Mouse (Mus musculus) ES-E14 (cell line): ENCODE measurements at regions not wholly inside any gene's neighbourhood (a gene's known extent, or its start where the extent isn't known, plus 50 kb on each side); places are given as distances from the start of the nearest gene placed in this dataset.
A peak's percentile ranks its signal among the peaks of the same experiment; 100 is the strongest.

Experiments
- DNase-seq: peaks from one replicate; pipeline ENCODE4 v3.0.0-alpha.2; 2013; ENCODE audit warnings: low read depth, low spot score
- H3K27ac ChIP-seq: 2 replicates; pipeline ENCODE4 v1.5.1; 2012; ENCODE audit warnings: low read depth, mild to moderate bottlenecking, low read length, moderate library complexity, mixed read lengths; ENCODE audit not compliant: poor library complexity, insufficient read depth, severe bottlenecking
- H3K36me3 ChIP-seq: 2 replicates; pipeline ENCODE4 v1.6.1; 2012; ENCODE audit warnings: mild to moderate bottlenecking, low read length, moderate library complexity, mixed read lengths; ENCODE audit not compliant: control insufficient read depth, poor library complexity, insufficient read depth, severe bottlenecking
- H3K4me1 ChIP-seq, 2 experiments: fragments of 150-350 bp in 1 of 2; sonication (generic) in 1 of 2; 2 replicates each; pipeline ENCODE4 v1.6.1; 2012; ENCODE audit warnings: low read length in 2 of 2, mild to moderate bottlenecking in 1 of 2, mixed read lengths in 1 of 2; ENCODE audit not compliant: control insufficient read depth in 2 of 2, insufficient read depth in 2 of 2, poor library complexity in 1 of 2
- H3K4me3 ChIP-seq, 2 experiments: fragments of 150-350 bp in 1 of 2; sonication (generic) in 1 of 2; 2 replicates each; pipeline ENCODE4 v1.5.1; 2012; ENCODE audit warnings: low read length in 2 of 2, low read depth in 1 of 2, mild to moderate bottlenecking in 1 of 2, mixed read lengths in 1 of 2; ENCODE audit not compliant: insufficient read depth in 1 of 2, poor library complexity in 1 of 2, severe bottlenecking in 1 of 2
- H3K9ac ChIP-seq: 2 replicates; pipeline ENCODE4 v1.6.1; 2012; ENCODE audit warnings: low read depth, mild to moderate bottlenecking, low read length, mixed read lengths; ENCODE audit not compliant: poor library complexity, insufficient read depth, severe bottlenecking
- H3K9me3 ChIP-seq: fragments of 150-350 bp; sonication (generic); 2 replicates; pipeline ENCODE4 v1.6.1; 2012; ENCODE audit warnings: low read depth, mild to moderate bottlenecking, low read length; ENCODE audit not compliant: control insufficient read depth, insufficient read depth
- CHD2 ChIP-seq: IDR thresholded peaks from 2 replicates; pipeline ENCODE4 v1.6.1; 2014; ENCODE audit warnings: mild to moderate bottlenecking, low read depth, low read length, inconsistent platforms
- HCFC1 ChIP-seq: IDR thresholded peaks from 2 replicates; pipeline ENCODE4 v1.6.1; 2012; ENCODE audit warnings: low read length, inconsistent platforms, borderline replicate concordance; ENCODE audit not compliant: insufficient read depth
- MAFK ChIP-seq: IDR thresholded peaks from 2 replicates; pipeline ENCODE4 v1.6.1; 2014; ENCODE audit warnings: mild to moderate bottlenecking, low read depth, low read length, inconsistent platforms; ENCODE audit not compliant: insufficient read depth
- ZC3H11A ChIP-seq: IDR thresholded peaks from 2 replicates; pipeline ENCODE4 v1.6.1; 2012; ENCODE audit warnings: low read depth, mild to moderate bottlenecking, inconsistent platforms, low read length, borderline replicate concordance
- ZNF384 ChIP-seq: IDR thresholded peaks from 2 replicates; pipeline ENCODE4 v1.6.1; 2012; ENCODE audit warnings: low read depth, low read length, inconsistent platforms
- in situ Hi-C, 2 experiments: fragments of 600-800 bp; cut with MboI; formaldehyde crosslinking; loops; one replicate each; pipeline ENCODE4 v1.15.1; 2025; ENCODE audit warnings: low sequenced_read_pairs in 2 of 2, inconsistent platforms in 1 of 2; ENCODE audit not compliant: unreplicated experiment in 2 of 2

DNA sequence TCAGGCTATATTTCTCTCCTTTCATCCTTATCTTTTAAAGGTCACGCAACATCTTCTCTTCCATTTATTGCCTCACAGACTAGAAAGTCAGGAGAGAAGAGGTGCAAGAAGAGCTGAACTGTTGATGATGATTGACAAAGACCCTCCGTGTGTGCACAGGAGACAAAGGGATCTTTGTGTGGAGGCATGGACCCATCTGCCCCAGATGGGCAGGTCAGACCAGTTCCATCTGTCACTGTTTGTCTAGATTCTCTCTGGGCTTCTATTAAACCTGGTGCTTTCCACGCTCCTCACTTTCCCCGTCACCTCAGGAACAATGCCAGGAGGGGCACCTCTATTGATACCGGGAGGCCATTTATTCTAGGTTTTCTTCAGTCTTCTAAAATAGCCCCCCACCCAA lies 364.1 kb upstream of the Pik3r1 start:
- H3K4me3 ChIP-seq: no peak overlapping the region
- H3K36me3 ChIP-seq: no peaks in the 10 kb centered on the region
- no peak for TF ChIP-seq CHD2
- TF ChIP-seq MAFK: no peak
- no peak for TF ChIP-seq ZNF384
- no peak for TF ChIP-seq HCFC1
- no peak for TF ChIP-seq ZC3H11A
- peaks cover 2 to 4% of the 10 kb centered on the region in 2 experiments; a peak in 1 of 4 replicates for H3K4me1 ChIP-seq
- no peak overlapping the region for H3K27ac ChIP-seq
- no peak overlapping the region for H3K9ac ChIP-seq
- in situ Hi-C loops: no loop called here
- no peak for DNase-seq
- H3K9me3 ChIP-seq: no peaks in the 10 kb centered on the region

DNA sequence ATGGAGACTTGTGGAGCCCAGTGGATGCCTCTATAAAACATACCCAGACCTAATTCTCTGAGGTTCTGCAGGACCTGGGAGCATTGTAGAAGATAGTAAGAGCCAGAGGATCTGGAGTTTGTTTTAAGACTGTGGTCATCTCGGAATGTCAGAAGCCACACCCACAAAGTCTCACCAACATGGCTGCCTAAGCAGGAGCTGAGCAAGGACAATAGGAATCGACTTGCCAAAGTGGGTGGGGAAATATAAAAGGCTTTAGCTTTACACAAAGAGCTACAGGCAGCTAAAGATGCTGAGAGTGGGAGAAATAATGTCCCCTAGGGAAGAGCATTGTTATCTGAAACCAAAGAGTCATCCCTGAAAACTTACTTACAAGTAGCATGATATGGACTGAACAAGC lies 364.7 kb upstream of the Pik3r1 start:
- no peaks in the 10 kb centered on the region for H3K9me3 ChIP-seq
- DNase-seq: peak; percentile 6
- H3K27ac ChIP-seq: no peak overlapping the region
- no peaks in the 10 kb centered on the region for H3K36me3 ChIP-seq
- H3K4me1 ChIP-seq: peaks cover 2 to 4% of the 10 kb centered on the region in 2 experiments; a peak in 1 of 4 replicates
- H3K9ac ChIP-seq: no peak overlapping the region
- H3K4me3 ChIP-seq: no peak overlapping the region
- in situ Hi-C loops: no loop called here
- TF ChIP-seq MAFK (no peak), ZC3H11A (no peak), CHD2 (no peak), HCFC1 (no peak), ZNF384 (no peak)

DNA sequence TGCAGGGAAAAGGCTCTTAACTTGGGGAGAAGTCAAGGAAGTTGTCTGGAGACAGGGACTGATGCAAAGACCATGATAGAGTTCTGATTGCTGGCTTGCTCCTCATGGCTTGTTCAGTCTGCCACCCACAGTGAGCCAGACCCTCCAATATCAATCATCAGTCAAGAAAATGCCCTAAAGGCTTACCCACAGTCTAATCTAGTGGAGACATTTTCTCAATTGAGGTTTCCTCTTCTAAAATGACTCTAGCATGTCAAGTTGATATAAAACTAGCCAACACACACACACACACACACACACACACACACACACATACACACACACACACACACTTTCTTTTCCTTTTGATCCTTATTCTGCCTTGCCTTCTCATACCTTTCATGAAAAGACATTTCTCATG lies 367.2 kb upstream of the Pik3r1 start:
- no peaks in the 10 kb centered on the region for H3K36me3 ChIP-seq
- no peak overlapping the region for H3K4me3 ChIP-seq
- peaks cover 2 to 4% of the 10 kb centered on the region in 2 experiments; a peak in 1 of 4 replicates for H3K4me1 ChIP-seq
- TF ChIP-seq ZC3H11A (no peak), HCFC1 (no peak), ZNF384 (no peak), CHD2 (no peak), MAFK (no peak)
- H3K27ac ChIP-seq: no peak overlapping the region
- in situ Hi-C loops: no loop called here
- no peak for DNase-seq
- H3K9me3 ChIP-seq: no peaks in the 10 kb centered on the region
- H3K9ac ChIP-seq: no peak overlapping the region

DNA sequence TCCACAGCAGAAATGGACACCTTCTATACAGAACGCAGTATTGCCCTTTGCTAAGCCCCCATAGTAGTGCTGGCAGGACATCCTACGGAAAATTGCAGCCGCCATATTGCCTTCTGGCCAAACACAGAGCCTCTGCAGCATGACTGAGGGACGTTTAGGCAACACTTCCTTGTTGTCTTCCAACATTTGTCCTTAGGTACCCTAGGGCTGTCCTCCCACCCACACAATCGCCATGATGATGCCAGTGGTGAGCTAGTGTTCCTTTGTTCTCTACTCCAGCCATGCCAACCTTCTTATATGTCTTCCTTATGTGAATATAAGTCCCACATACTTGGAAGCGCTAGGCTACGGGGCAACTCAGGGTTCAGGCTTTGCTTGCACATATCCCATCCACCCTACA lies 375.0 kb upstream of the Pik3r1 start:
- TF ChIP-seq HCFC1: no peak
- no peak for TF ChIP-seq CHD2
- TF ChIP-seq ZC3H11A: no peak
- TF ChIP-seq ZNF384: no peak
- no peak for TF ChIP-seq MAFK
- Histone ChIP-seq H3K4me3 (no peak overlapping the region), H3K36me3 (no peaks in the 10 kb centered on the region), H3K9ac (no peak overlapping the region), H3K9me3 (no peaks in the 10 kb centered on the region), H3K4me1 (no peaks in the 10 kb centered on the region), H3K27ac (no peak overlapping the region)
- DNase-seq: no peak
- in situ Hi-C loops: no loop called here

DNA sequence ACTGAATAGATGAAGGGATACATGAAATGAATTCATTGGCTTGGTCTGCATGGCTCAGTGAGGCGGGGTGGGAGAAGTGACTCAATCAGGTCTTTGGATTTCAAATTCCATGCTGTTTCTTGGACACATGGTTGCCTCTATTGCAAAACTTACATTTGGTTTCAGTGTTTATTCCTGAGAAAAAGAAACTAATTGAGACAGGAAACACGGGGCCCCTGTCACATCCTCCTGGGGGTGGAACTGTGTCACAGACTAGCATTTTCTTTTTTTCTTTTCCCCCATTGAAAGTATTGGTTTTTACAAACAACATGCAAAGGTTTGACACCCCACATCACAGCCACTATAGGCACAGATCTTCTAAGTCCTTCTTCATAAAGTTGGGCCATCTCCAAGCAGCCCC lies 375.8 kb upstream of the Pik3r1 start:
- Histone ChIP-seq H3K36me3 (no peaks in the 10 kb centered on the region), H3K27ac (no peak overlapping the region), H3K9ac (no peak overlapping the region), H3K4me1 (no peaks in the 10 kb centered on the region), H3K4me3 (no peak overlapping the region), H3K9me3 (no peaks in the 10 kb centered on the region)
- no peak for DNase-seq
- TF ChIP-seq MAFK (no peak), ZNF384 (no peak), HCFC1 (no peak), ZC3H11A (no peak), CHD2 (no peak)
- in situ Hi-C loops: no loop called here
